Mouse (Mus musculus) adrenal gland, postnatal 10 days (tissue): ENCODE data around the gene Nup62. TPM values are rescaled to one million over a fixed set of nuclear protein-coding genes. Genes with fewer than 3 reads are reported as not detected.

Experiments
- DNase-seq: peaks from one replicate; pipeline ENCODE4 v3.0.0; 2021; ENCODE audit warnings: mixed read lengths
- long read RNA-seq, 2 experiments: library from polyadenylated mRNA; stranded (forward); transcript quantifications; one replicate each; pipeline ENCODE4 v2.0.0; 2021
- total RNA-seq, 2 experiments: library from RNA; stranded (reverse); gene quantifications; 2 replicates each; pipeline ENCODE4 v1.2.3; 2021

Nup62 gene
- 10 to 100 TPM; 44.3 to 47.1 TPM for total RNA-seq
- long read RNA-seq, experiment 1, transcript Nup62-201 (2 exons, 2,722 nt): major isoform, 31 of 33 reads
- long read RNA-seq, experiment 1, partial matches to known transcripts: 0 of 33 reads
- long read RNA-seq, experiment 1, other reads (novel, unspliced or antisense): 2 of 33 reads
- long read RNA-seq, experiment 2, transcript Nup62-201 (2 exons, 2,722 nt): major isoform, 38 of 39 reads
- long read RNA-seq, experiment 2, partial matches to known transcripts: 0 of 39 reads
- long read RNA-seq, experiment 2, other reads (novel, unspliced or antisense): 1 of 39 reads

- peak; percentile 99 for DNase-seq
These were observed at the start of gene Nup62, which contains the start of gene Il4i1 for GRCm38 (mm10) chr7:44815721-44816469. Gene Nup62, plus strand, starts transcription at chr7:44816088. Gene Il4i1, plus strand, starts transcription at chr7:44816387.

- DNase-seq: no peak
These were observed 47.8 kb upstream of the Nup62 start for GRCm38 (mm10) chr7:44768129-44768528.

- DNase-seq: peak; percentile 87
These were observed 45.8 kb upstream of the Nup62 start for GRCm38 (mm10) chr7:44770046-44770578.

GRCm38 (mm10) chr7:44772591-44773204 is 43.2 kb upstream of the Nup62 start:
- DNase-seq: no peak

GRCm38 (mm10) chr7:44776849-44777498 is 38.9 kb upstream of the Nup62 start:
- no peak for DNase-seq

- DNase-seq: no peak
These were observed 35.8 kb upstream of the Nup62 start for GRCm38 (mm10) chr7:44780101-44780500.

GRCm38 (mm10) chr7:44789531-44789930 is 26.4 kb upstream of the Nup62 start:
- no peak for DNase-seq

GRCm38 (mm10) chr7:44790066-44790465 is 25.8 kb upstream of the Nup62 start:
- no peak for DNase-seq

- no peak for DNase-seq
These were observed 23.1 kb upstream of the Nup62 start for GRCm38 (mm10) chr7:44792781-44793180.

- DNase-seq: no peak
These were observed 7.0 kb upstream of the Nup62 start for GRCm38 (mm10) chr7:44808927-44809326.

GRCm38 (mm10) chr7:44809466-44809865 is 6.4 kb upstream of the Nup62 start:
- DNase-seq: no peak

GRCm38 (mm10) chr7:44810365-44810764 is 5.5 kb upstream of the Nup62 start:
- DNase-seq: no peak

GRCm38 (mm10) chr7:44810819-44811557 is 4.9 kb upstream of the Nup62 start:
- no peak for DNase-seq

GRCm38 (mm10) chr7:44812651-44813325 is 3.1 kb upstream of the Nup62 start:
- DNase-seq: no peak

- DNase-seq: no peak
These were observed 1.9 kb upstream of the Nup62 start for GRCm38 (mm10) chr7:44813985-44814384.

GRCm38 (mm10) chr7:44814423-44814822 is 1.5 kb upstream of the Nup62 start:
- DNase-seq: no peak

GRCm38 (mm10) chr7:44814952-44815553 is 835 bp upstream of the Nup62 start:
- DNase-seq: no peak

- peak; percentile 83 for DNase-seq
These were observed 658 bp downstream of the Nup62 start, which contains the start of gene Atf5 for GRCm38 (mm10) chr7:44816470-44817021. Gene Atf5, minus strand, starts transcription at chr7:44816658.

GRCm38 (mm10) chr7:44817441-44817840 is 1.6 kb downstream of the Nup62 start:
- DNase-seq: peak; percentile 2

- peak; percentile 5 for DNase-seq
These were observed 2.3 kb downstream of the Nup62 start for GRCm38 (mm10) chr7:44818164-44818563.
